Mouse (Mus musculus): ENCODE measurements at regions not wholly inside any gene's neighbourhood (a gene's known extent, or its start where the extent isn't known, plus 50 kb on each side); places are given as distances from the start of the nearest gene placed in this dataset.

DNA sequence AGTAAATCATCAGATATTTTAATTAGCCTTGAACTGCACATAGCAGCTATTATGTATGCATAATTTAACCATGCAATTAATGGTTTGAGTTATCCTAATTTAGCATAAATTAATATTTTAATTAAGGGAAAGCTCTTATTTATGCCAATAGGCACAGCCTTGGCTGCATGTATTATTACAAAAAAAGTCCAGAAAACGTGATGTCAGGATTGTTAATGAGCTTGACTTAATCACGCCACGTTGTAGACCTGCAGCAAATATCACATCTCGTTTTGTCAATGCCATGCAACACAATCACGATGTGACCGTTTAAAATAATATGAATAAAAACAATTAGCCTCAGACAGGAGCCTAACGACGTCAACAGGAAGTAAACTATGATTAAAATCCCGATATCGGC is 189.9 kb downstream of the Plk2 start:
- Histone ChIP-seq H3K27me3 (ENCODE audit: control insufficient read depth, insufficient read depth, insufficient read length) (no peaks in the 10 kb centered on the region), H3K79me2 (ENCODE audit: control insufficient read depth, insufficient read depth) (no peaks in the 10 kb centered on the region), H3ac (ENCODE audit: control insufficient read depth, insufficient read length) (no peak overlapping the region), H3K36me3 (ENCODE audit: control insufficient read depth, insufficient read depth) (no peaks in the 10 kb centered on the region), H3K4me2 (ENCODE audit: low read depth) (no peak overlapping the region), H3K4me3 (no peak overlapping the region)
- TF ChIP-seq CEBPB (IDR thresholded peaks at IDR 0.05; ENCODE audit: insufficient read depth, poor library complexity, severe bottlenecking): no peak
- no peak for TF ChIP-seq REST (IDR thresholded peaks at IDR 0.05; ENCODE audit: insufficient read depth, insufficient read length)
- TF ChIP-seq SRF (IDR thresholded peaks at IDR 0.05; ENCODE audit: control insufficient read depth, insufficient read length, low read depth): no peak
- no peak for TF ChIP-seq TCF3 (IDR thresholded peaks at IDR 0.05; ENCODE audit: insufficient read length, low read depth)
- no peak for TF ChIP-seq TCF12 (IDR thresholded peaks at IDR 0.05; ENCODE audit: insufficient read depth, poor library complexity, severe bottlenecking)

GRCm38 (mm10) chr13:110594630-110595029 is 199.8 kb downstream of the Plk2 start:
- H3K36me3 ChIP-seq (ENCODE audit: control insufficient read depth, insufficient read depth): no peaks in the 10 kb centered on the region
- no peak overlapping the region for H3K4me2 ChIP-seq (ENCODE audit: low read depth)
- TF ChIP-seq TCF3 (IDR thresholded peaks at IDR 0.05; ENCODE audit: insufficient read length, low read depth) (no peak), POLR2AphosphoS2 (IDR thresholded peaks at IDR 0.05; ENCODE audit: insufficient read length, low read depth) (no peak), MYOD1 (IDR thresholded peaks at IDR 0.05; ENCODE audit: control insufficient read depth in 1 of 3, insufficient read length in 2 of 3, low read depth in 2 of 3) (no peak), TCF12 (IDR thresholded peaks at IDR 0.05; ENCODE audit: insufficient read depth, poor library complexity, severe bottlenecking) (no peak), MAX (IDR thresholded peaks at IDR 0.05; ENCODE audit: low read depth) (no peak), POLR2A (IDR thresholded peaks at IDR 0.05; ENCODE audit: insufficient read length, low read depth) (no peak), E2F4 (IDR thresholded peaks at IDR 0.05; ENCODE audit: insufficient read depth) (no peak), SRF (IDR thresholded peaks at IDR 0.05; ENCODE audit: control insufficient read depth, insufficient read length, low read depth) (no peak), USF1 (IDR thresholded peaks at IDR 0.05; ENCODE audit: low read depth) (no peak), REST (IDR thresholded peaks at IDR 0.05; ENCODE audit: insufficient read depth, insufficient read length) (no peak), MYOG (IDR thresholded peaks at IDR 0.05; ENCODE audit: control insufficient read depth in 1 of 3, insufficient read depth in 1 of 3, insufficient read length in 2 of 3, low read depth in 2 of 3) (no peak), CEBPB (IDR thresholded peaks at IDR 0.05; ENCODE audit: insufficient read depth, poor library complexity, severe bottlenecking) (no peak)
- no peaks in the 10 kb centered on the region for H3K79me2 ChIP-seq (ENCODE audit: control insufficient read depth, insufficient read depth)
- no peak overlapping the region for H3K4me3 ChIP-seq
- H3ac ChIP-seq (ENCODE audit: control insufficient read depth, insufficient read length): no peak overlapping the region
- no peaks in the 10 kb centered on the region for H3K27me3 ChIP-seq (ENCODE audit: control insufficient read depth, insufficient read depth, insufficient read length)

GRCm38 (mm10) chr13:110599666-110600065 is 204.8 kb downstream of the Plk2 start:
- Histone ChIP-seq H3K4me2 (ENCODE audit: low read depth) (no peak overlapping the region), H3K36me3 (ENCODE audit: control insufficient read depth, insufficient read depth) (no peaks in the 10 kb centered on the region), H3K4me3 (no peak overlapping the region), H3K79me2 (ENCODE audit: control insufficient read depth, insufficient read depth) (no peaks in the 10 kb centered on the region), H3K27me3 (ENCODE audit: control insufficient read depth, insufficient read depth, insufficient read length) (no peaks in the 10 kb centered on the region), H3ac (ENCODE audit: control insufficient read depth, insufficient read length) (no peak overlapping the region)
- TF ChIP-seq POLR2AphosphoS2 (IDR thresholded peaks at IDR 0.05; ENCODE audit: insufficient read length, low read depth) (no peak), REST (IDR thresholded peaks at IDR 0.05; ENCODE audit: insufficient read depth, insufficient read length) (no peak), TCF3 (IDR thresholded peaks at IDR 0.05; ENCODE audit: insufficient read length, low read depth) (no peak), SRF (IDR thresholded peaks at IDR 0.05; ENCODE audit: control insufficient read depth, insufficient read length, low read depth) (no peak), TCF12 (IDR thresholded peaks at IDR 0.05; ENCODE audit: insufficient read depth, poor library complexity, severe bottlenecking) (no peak), MYOD1 (IDR thresholded peaks at IDR 0.05; ENCODE audit: control insufficient read depth in 1 of 3, insufficient read length in 2 of 3, low read depth in 2 of 3) (no peak), CEBPB (IDR thresholded peaks at IDR 0.05; ENCODE audit: insufficient read depth, poor library complexity, severe bottlenecking) (no peak), MAX (IDR thresholded peaks at IDR 0.05; ENCODE audit: low read depth) (no peak), MYOG (IDR thresholded peaks at IDR 0.05; ENCODE audit: control insufficient read depth in 1 of 3, insufficient read depth in 1 of 3, insufficient read length in 2 of 3, low read depth in 2 of 3) (no peak), POLR2A (IDR thresholded peaks at IDR 0.05; ENCODE audit: insufficient read length, low read depth) (no peak), E2F4 (IDR thresholded peaks at IDR 0.05; ENCODE audit: insufficient read depth) (no peak), USF1 (IDR thresholded peaks at IDR 0.05; ENCODE audit: low read depth) (no peak)

GRCm38 (mm10) chr13:110600377-110600776 is 205.5 kb downstream of the Plk2 start:
- Histone ChIP-seq H3ac (ENCODE audit: control insufficient read depth, insufficient read length) (no peak overlapping the region), H3K4me2 (ENCODE audit: low read depth) (peak overlapping the region; percentile 21), H3K36me3 (ENCODE audit: control insufficient read depth, insufficient read depth) (no peaks in the 10 kb centered on the region), H3K27me3 (ENCODE audit: control insufficient read depth, insufficient read depth, insufficient read length) (no peaks in the 10 kb centered on the region), H3K4me3 (no peak overlapping the region), H3K79me2 (ENCODE audit: control insufficient read depth, insufficient read depth) (no peaks in the 10 kb centered on the region)
- TF ChIP-seq MYOD1 (IDR thresholded peaks at IDR 0.05; ENCODE audit: control insufficient read depth in 1 of 3, insufficient read length in 2 of 3, low read depth in 2 of 3): peak in 1 of 3 experiments; percentile 64
- peak in 1 of 3 experiments; percentile 56 for TF ChIP-seq MYOG (IDR thresholded peaks at IDR 0.05; ENCODE audit: control insufficient read depth in 1 of 3, insufficient read depth in 1 of 3, insufficient read length in 2 of 3, low read depth in 2 of 3)
- TF ChIP-seq MAX (IDR thresholded peaks at IDR 0.05; ENCODE audit: low read depth): no peak
- TF ChIP-seq TCF12 (IDR thresholded peaks at IDR 0.05; ENCODE audit: insufficient read depth, poor library complexity, severe bottlenecking): no peak

DNA sequence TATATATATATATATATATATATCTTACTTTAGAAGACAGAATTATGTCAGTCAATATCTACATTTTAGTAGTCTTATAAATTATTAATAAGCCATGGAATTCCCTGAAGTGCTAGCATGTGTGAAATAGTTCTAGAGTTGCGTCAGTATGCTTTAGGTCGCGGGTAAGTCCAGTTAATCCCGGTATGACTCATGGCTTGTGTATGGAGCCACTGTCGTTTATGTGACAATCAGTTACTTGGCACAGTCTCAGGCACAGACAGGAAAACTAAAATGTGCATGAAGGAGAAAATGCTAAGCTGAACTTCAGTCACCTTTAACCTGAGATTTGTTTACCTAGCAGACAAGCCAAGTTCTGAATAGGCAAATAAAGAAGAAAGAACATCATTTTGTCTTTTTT is 206.5 kb downstream of the Plk2 start:
- Histone ChIP-seq H3K27me3 (ENCODE audit: control insufficient read depth, insufficient read depth, insufficient read length) (no peaks in the 10 kb centered on the region), H3K36me3 (ENCODE audit: control insufficient read depth, insufficient read depth) (no peaks in the 10 kb centered on the region), H3K4me2 (ENCODE audit: low read depth) (peak overlapping the region; percentile 15), H3K4me3 (no peak overlapping the region), H3ac (ENCODE audit: control insufficient read depth, insufficient read length) (no peak overlapping the region), H3K79me2 (ENCODE audit: control insufficient read depth, insufficient read depth) (no peaks in the 10 kb centered on the region)
- no peak for TF ChIP-seq TCF12 (IDR thresholded peaks at IDR 0.05; ENCODE audit: insufficient read depth, poor library complexity, severe bottlenecking)
- TF ChIP-seq CEBPB (IDR thresholded peaks at IDR 0.05; ENCODE audit: insufficient read depth, poor library complexity, severe bottlenecking): peak; percentile 64; the same call in 1 of the 2 replicates
- TF ChIP-seq POLR2A (IDR thresholded peaks at IDR 0.05; ENCODE audit: insufficient read length, low read depth): no peak
- TF ChIP-seq TCF3 (IDR thresholded peaks at IDR 0.05; ENCODE audit: insufficient read length, low read depth): no peak
- no peak for TF ChIP-seq SRF (IDR thresholded peaks at IDR 0.05; ENCODE audit: control insufficient read depth, insufficient read length, low read depth)
- no peak for TF ChIP-seq REST (IDR thresholded peaks at IDR 0.05; ENCODE audit: insufficient read depth, insufficient read length)
- no peak for TF ChIP-seq MAX (IDR thresholded peaks at IDR 0.05; ENCODE audit: low read depth)
- TF ChIP-seq MYOG (IDR thresholded peaks at IDR 0.05; ENCODE audit: control insufficient read depth in 1 of 3, insufficient read depth in 1 of 3, insufficient read length in 2 of 3, low read depth in 2 of 3): no peak

Measured in myocyte (in vitro differentiated cells).